Mouse (Mus musculus) heart, adult 2 months (tissue): Measurements from ENCODE around the gene F13a1.

Experiments used
- CTCF ChIP-seq: fragments of 200-600 bp; IDR thresholded peaks from 2 replicates; pipeline ENCODE4 v1.8.1; 2022; ENCODE audit warnings: antibody characterized with exemption, mild to moderate bottlenecking, moderate library complexity
- EP300 ChIP-seq: fragments of 200-500 bp; IDR thresholded peaks from 2 replicates; pipeline ENCODE4 v1.6.1; 2011; ENCODE audit warnings: low read depth, low read length, control low read depth; ENCODE audit not compliant: insufficient read depth
- POLR2A ChIP-seq: fragments of 200-500 bp; IDR thresholded peaks from 2 replicates; pipeline ENCODE4 v1.6.1; 2011; ENCODE audit warnings: mild to moderate bottlenecking, low read depth, low read length, control low read depth; ENCODE audit not compliant: insufficient read depth

GRCm38 (mm10) chr13:37025996-37026579, 24.0 kb downstream of the F13a1 start:
- TF ChIP-seq POLR2A (no peak), EP300 (no peak), CTCF (no peak)
